Mouse (Mus musculus) neural tube, embryonic 14.5 days (tissue): ENCODE data around the gene Polg2. TPM values are rescaled to one million over a fixed set of nuclear protein-coding genes. Genes with fewer than 3 reads are reported as not detected.

Source experiments
- ATAC-seq: fragments of 200-750 bp; cut with Nextera tagmentation; 2 replicates; pipeline ENCODE4 v1.8.0; 2017; ENCODE audit warnings: low read depth, mild to moderate bottlenecking, moderate TSS enrichment, moderate library complexity
- H3K27ac ChIP-seq: fragments of 300-500 bp; sonication (generic); 2 replicates; pipeline ENCODE4 v1.5.1; 2014; ENCODE audit warnings: low read depth, mild to moderate bottlenecking, control low read depth, low read length, moderate library complexity, mixed read lengths
- H3K27me3 ChIP-seq: fragments of 300-500 bp; sonication (generic); 2 replicates; pipeline ENCODE4 v1.6.1; 2014; ENCODE audit warnings: low read length; ENCODE audit not compliant: control insufficient read depth, insufficient read depth
- H3K36me3 ChIP-seq: fragments of 300-500 bp; sonication (generic); 2 replicates; pipeline ENCODE4 v1.6.1; 2014; ENCODE audit warnings: low read length, mixed read lengths; ENCODE audit not compliant: control insufficient read depth, insufficient read depth
- H3K4me1 ChIP-seq: fragments of 300-500 bp; sonication (generic); 2 replicates; pipeline ENCODE4 v1.6.1; 2014; ENCODE audit warnings: low read length; ENCODE audit not compliant: control insufficient read depth, insufficient read depth
- H3K4me2 ChIP-seq: fragments of 300-500 bp; sonication (generic); 2 replicates; pipeline ENCODE4 v1.6.1; 2014; ENCODE audit warnings: mild to moderate bottlenecking, low read depth, low read length, control low read depth
- H3K4me3 ChIP-seq: fragments of 300-500 bp; sonication (generic); 2 replicates; pipeline ENCODE4 v1.5.1; 2014; ENCODE audit warnings: low read depth, low read length, control low read depth, mixed read lengths
- H3K9ac ChIP-seq: fragments of 300-500 bp; sonication (generic); replicated peaks from 2 replicates; pipeline ENCODE4 v1.6.1; 2014; ENCODE audit warnings: low read depth, mild to moderate bottlenecking, control low read depth, low read length, mixed read lengths
- H3K9me3 ChIP-seq: fragments of 300-500 bp; sonication (generic); 2 replicates; pipeline ENCODE4 v1.6.1; 2016; ENCODE audit warnings: low read length; ENCODE audit not compliant: control insufficient read depth
- WGBS: fragments of 180-500 bp; shearing (Covaris S2); extraction: QIAGEN DNeasy Blood & Tissue Kit; methylation state at CpG from one replicate; pipeline ENCODE4 v1.1.7; 2014; 5-methylcytosine and 5-hydroxymethylcytosine counted together
- polyA plus RNA-seq: library from polyadenylated mRNA; unstranded; fragments of >200 nt; fragmentation: Nextera tagmentation; extraction: Ambion mirVana; gene quantifications from 2 replicates; pipeline ENCODE4 v1.2.1, GENCODE M21; 2014

Polg2 gene
- 10.3 and 10.4 TPM in 2 replicates for polyA plus RNA-seq

DNA sequence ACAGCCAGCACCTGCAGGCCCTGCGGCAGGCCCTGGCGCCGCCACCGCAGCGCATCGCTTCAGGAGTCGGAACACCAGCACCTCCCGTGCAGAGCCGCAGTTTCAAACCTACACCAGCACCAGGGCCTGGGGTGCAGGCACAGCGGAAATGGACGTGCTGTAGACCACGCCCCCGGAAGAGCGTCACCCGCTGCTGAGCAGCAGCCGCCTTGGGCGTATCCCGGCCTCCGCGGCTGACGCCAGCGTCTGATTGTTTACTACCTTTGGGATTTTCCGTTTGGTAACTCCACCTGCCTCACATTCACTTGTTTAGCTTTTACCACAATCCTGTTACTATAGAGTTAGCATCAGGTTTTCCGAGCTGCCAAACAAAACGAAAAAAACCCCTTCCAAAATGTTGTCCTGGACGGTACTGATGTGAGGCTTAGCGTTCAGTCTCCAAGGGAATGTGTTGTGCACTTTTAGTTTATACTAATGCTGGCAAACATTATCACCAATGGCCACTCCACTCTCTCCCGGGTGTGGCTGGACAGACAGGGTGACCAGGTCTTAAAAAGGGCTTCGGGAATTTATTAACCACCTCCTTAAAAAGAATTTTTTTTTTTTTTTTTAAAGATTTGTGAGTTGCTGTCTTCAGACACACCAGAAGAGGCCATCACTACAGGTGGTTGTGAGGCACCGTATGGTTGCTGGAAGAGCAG is at the start of gene Polg2:
Polg2 (minus strand) TSS at position 150 of the 701 bp plus-strand sequence.
- Histone ChIP-seq H3K36me3 (peaks cover 49% of the 10 kb centered on the region), H3K4me1 (peaks cover 7% of the 10 kb centered on the region; the same call in 1 of the 2 replicates), H3K4me2 (peak within 1 kb of the TSS; percentile 91), H3K27me3 (no peaks in the 10 kb centered on the region), H3K27ac (peak within 1 kb of the TSS; percentile 88), H3K9ac (peak within 1 kb of the TSS; percentile 80), H3K9me3 (no peaks in the 10 kb centered on the region), H3K4me3 (peak within 1 kb of the TSS; percentile 71)
- WGBS: 1% methylated on average over 30 of the region's 30 CpGs
- peak; percentile 99 for ATAC-seq

DNA sequence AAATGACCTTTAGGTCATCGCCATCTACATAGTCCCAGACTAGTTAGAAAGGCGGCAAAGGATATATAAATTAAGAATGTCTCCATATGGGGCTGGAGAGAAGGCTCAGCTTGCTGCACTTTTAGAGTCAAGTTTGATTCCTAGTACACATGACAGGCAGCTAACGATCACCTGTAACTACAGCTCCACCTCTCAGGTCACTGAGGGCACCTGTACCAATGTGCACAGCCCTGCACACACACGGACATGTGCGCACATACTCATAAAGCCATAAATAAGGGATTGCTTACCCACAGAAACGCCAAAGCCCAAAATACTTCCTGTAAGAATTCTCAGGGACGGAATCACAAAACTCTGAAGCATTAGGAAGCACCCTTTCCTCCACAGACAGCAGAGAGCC is 48.7 kb upstream of the Polg2 start:
- Histone ChIP-seq H3K4me2 (no peak overlapping the region), H3K36me3 (peaks cover 18% of the 10 kb centered on the region), H3K27me3 (no peaks in the 10 kb centered on the region), H3K4me1 (no peaks in the 10 kb centered on the region), H3K9ac (no peak overlapping the region), H3K27ac (no peak overlapping the region), H3K4me3 (no peak overlapping the region), H3K9me3 (no peaks in the 10 kb centered on the region)
- 95% methylated on average over 7 of the region's 7 CpGs for WGBS
- no peak for ATAC-seq

DNA sequence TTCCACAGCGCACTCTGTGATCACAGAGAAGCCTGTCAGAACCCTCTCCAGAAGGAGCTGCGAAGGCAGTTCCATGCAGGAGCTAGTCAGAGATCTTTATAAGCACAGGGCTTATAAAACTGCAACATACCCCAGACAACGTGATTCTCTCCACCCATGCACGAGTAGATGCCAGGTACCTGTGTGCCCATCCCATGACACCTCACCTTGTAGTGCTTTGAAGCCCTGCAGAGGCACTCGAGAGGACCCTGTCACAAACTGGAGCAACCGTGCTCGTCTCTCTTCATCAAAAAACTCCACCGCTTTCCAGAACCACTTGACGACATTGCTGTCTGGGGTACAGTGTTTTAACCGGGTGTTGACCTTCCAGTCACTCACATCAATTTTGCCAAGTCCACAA is 45.1 kb upstream of the Polg2 start:
- WGBS: 97% methylated on average over 10 of the region's 10 CpGs
- Histone ChIP-seq H3K9me3 (no peaks in the 10 kb centered on the region), H3K4me2 (no peak overlapping the region), H3K4me3 (no peak overlapping the region), H3K36me3 (peaks cover 15% of the 10 kb centered on the region; the same call in 1 of the 2 replicates), H3K27ac (no peak overlapping the region), H3K4me1 (no peaks in the 10 kb centered on the region), H3K9ac (no peak overlapping the region), H3K27me3 (no peaks in the 10 kb centered on the region)
- ATAC-seq: no peak

DNA sequence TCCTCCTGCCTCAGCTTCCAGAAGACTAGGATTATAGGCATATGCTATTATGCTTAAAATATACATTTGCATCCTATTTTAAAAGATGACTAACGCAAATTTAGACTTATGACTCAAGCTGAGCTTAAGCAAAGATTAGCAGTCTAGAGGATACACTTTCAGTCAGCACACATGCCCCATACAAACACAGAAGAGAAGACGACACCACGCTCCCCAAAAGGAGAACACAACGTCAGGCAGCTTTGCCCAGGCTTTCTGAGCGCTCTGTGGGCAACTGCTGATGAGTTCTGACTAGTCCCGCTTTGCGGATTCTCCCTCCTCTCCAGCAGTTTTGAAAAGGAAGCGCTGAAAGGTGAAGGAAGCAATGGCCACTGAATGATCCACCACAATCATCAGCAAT is 44.4 kb upstream of the Polg2 start:
- WGBS: 93% methylated on average over 8 of the region's 8 CpGs

DNA sequence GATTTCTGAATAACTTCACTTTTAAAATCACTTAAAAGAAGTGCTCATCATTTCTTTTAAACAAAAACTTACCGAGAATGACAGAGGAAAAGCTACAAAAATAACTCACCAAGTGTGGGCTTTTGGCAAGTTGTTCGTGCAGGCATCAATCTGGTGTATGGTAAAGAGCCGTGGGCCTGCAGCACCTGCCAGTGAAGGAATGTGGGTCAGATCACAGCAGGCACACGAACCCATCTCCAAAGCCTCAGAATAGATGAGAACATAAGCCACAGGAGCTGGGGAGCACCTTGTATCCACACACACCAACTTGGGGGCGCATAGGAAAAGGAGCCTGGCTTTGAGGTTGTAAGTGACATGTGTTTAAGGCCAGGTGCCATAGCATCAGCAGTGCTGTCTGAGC is 43.6 kb upstream of the Polg2 start:
- no peak overlapping the region for H3K4me3 ChIP-seq
- 0 out of 2 replicates have a peak, but pooled peaks cover 2% of the 10 kb centered on the region for H3K4me1 ChIP-seq
- no peak overlapping the region for H3K4me2 ChIP-seq
- no peak overlapping the region for H3K27ac ChIP-seq
- 84% methylated on average over 5 of the region's 5 CpGs for WGBS
- H3K27me3 ChIP-seq: no peaks in the 10 kb centered on the region
- H3K9ac ChIP-seq: no peak overlapping the region
- no peaks in the 10 kb centered on the region for H3K9me3 ChIP-seq
- ATAC-seq: no peak
- H3K36me3 ChIP-seq: peaks cover 18% of the 10 kb centered on the region; the same call in 1 of the 2 replicates

More for the DNA sequence above, 44.4 kb upstream of the Polg2 start:
- Histone ChIP-seq H3K27me3 (no peaks in the 10 kb centered on the region), H3K4me2 (no peak overlapping the region), H3K4me1 (0 out of 2 replicates have a peak, but pooled peaks cover 2% of the 10 kb centered on the region), H3K36me3 (peaks cover 18% of the 10 kb centered on the region; the same call in 1 of the 2 replicates), H3K9ac (no peak overlapping the region), H3K27ac (no peak overlapping the region), H3K9me3 (no peaks in the 10 kb centered on the region), H3K4me3 (no peak overlapping the region)
- ATAC-seq: no peak

DNA sequence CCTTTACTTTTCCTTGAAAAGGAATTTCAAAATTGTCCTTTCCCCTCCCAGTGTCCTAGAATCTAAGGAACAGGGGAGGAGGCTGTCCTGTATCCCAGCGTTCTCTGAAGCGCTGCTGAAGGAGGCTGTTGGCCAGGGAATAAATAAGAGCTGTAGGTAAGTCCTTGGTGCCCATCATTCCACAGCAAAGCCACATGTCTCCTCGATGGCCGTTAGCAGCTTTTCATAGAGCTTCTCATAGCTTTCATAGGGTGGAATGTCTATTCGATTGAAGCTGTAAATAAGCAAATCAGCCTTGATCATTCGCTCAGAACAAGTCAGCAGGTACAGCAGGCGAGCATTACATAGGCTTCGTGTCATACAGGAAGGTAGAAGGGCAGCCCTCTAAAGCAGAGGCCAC is 43.2 kb upstream of the Polg2 start:
- 94% methylated on average over 8 of the region's 8 CpGs for WGBS
- peaks cover 18% of the 10 kb centered on the region; the same call in 1 of the 2 replicates for H3K36me3 ChIP-seq
- no peak for ATAC-seq
- H3K27ac ChIP-seq: no peak overlapping the region
- no peak overlapping the region for H3K4me3 ChIP-seq
- 0 out of 2 replicates have a peak, but pooled peaks cover 2% of the 10 kb centered on the region for H3K4me1 ChIP-seq
- H3K27me3 ChIP-seq: no peaks in the 10 kb centered on the region
- no peak overlapping the region for H3K4me2 ChIP-seq
- H3K9me3 ChIP-seq: no peaks in the 10 kb centered on the region
- no peak overlapping the region for H3K9ac ChIP-seq

DNA sequence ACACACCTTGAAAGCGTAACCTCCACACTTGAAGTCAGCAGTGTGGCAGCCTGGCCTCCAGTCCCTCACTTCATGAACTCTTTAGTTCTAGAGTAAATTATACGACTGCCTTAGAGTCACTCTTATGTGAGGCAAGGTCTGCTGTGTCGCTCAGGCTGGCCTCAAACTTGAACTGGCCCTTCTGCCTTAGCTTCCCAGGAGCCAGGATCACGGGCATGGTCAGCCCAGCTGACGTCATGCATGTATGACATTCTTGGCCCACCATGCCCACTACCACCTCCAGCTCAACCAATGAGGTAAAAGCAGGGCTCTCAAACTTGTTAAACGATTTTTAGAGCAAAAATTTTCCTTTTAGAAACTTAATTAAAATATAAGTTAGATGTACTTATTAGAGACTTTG is 42.1 kb upstream of the Polg2 start:
- Histone ChIP-seq H3K9me3 (no peaks in the 10 kb centered on the region), H3K9ac (no peak overlapping the region)

DNA sequence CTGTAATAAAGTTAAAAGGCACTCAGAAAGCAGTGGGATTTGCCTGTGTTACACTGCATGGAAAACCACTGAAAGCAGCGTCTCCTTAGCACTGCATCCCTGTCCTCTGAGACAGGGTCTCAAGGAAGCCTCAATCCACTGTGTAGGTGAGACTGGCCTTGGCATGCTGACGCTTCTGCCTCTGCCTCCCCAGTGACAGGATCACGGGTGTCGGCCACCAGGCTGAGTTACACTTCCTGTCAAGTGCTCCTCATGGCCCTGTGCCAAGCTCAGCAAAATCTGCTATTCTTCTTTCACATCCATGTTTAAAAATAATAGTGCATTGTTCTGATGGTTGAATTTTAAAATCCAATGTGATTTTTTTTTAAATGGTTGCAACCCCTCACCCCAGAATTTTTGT is 41.6 kb upstream of the Polg2 start:
- Histone ChIP-seq H3K9me3 (no peaks in the 10 kb centered on the region), H3K4me2 (no peak overlapping the region), H3K4me1 (0 out of 2 replicates have a peak, but pooled peaks cover 2% of the 10 kb centered on the region), H3K4me3 (no peak overlapping the region), H3K36me3 (peaks cover 30% of the 10 kb centered on the region; the same call in 1 of the 2 replicates), H3K27me3 (no peaks in the 10 kb centered on the region), H3K9ac (no peak overlapping the region), H3K27ac (no peak overlapping the region; the same call in 1 of the 2 replicates)
- WGBS: 62% methylated on average over 4 of the region's 4 CpGs
- ATAC-seq: no peak

More for the DNA sequence above, 42.1 kb upstream of the Polg2 start:
- WGBS: 86% methylated on average over 6 of the region's 6 CpGs
- Histone ChIP-seq H3K4me2 (no peak overlapping the region), H3K36me3 (peaks cover 26% of the 10 kb centered on the region; the same call in 1 of the 2 replicates), H3K4me1 (0 out of 2 replicates have a peak, but pooled peaks cover 2% of the 10 kb centered on the region), H3K27ac (peak overlapping the region; percentile 2; the same call in 1 of the 2 replicates), H3K27me3 (no peaks in the 10 kb centered on the region), H3K4me3 (no peak overlapping the region)
- ATAC-seq: no peak

DNA sequence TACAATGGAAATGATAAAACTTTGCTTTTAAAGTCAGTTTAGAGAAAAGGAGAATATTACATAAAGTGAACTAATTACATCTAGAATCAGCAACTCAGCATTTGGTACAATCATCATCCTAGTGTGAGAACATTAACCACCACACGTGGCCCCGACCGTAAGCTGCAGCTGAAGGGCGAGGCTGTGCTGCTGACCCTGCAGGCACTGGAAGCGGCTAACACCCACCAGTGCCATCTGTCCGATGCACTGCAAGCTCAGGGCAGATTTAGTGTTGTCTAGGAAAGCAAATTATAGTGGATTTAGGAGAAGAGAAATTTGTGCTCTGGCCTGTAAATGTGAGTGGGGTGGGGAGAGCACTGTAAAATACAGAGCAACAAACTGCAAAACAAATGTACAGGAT is 40.9 kb upstream of the Polg2 start:
- Histone ChIP-seq H3K4me2 (no peak overlapping the region), H3K4me3 (no peak overlapping the region), H3K36me3 (peaks cover 37% of the 10 kb centered on the region), H3K27ac (no peak overlapping the region), H3K27me3 (no peaks in the 10 kb centered on the region), H3K4me1 (0 out of 2 replicates have a peak, but pooled peaks cover 2% of the 10 kb centered on the region), H3K9ac (no peak overlapping the region), H3K9me3 (no peaks in the 10 kb centered on the region)
- 62% methylated on average over 6 of the region's 6 CpGs for WGBS
- ATAC-seq: no peak
